Mouse (Mus musculus) cerebellum, postnatal 14 days (tissue): Measurements from ENCODE around the gene Macrod2.

ENCODE experiments used
- DNase-seq, 2 experiments: peaks; one replicate each; pipeline ENCODE4 v3.0.0; 2021; ENCODE audit warnings: mixed read lengths in 2 of 2

Macrod2 gene

GRCm38 (mm10) chr2:142400781-142401180 is 2005.7 kb downstream of the Macrod2 start:
- peak in 1 of 2 experiments; percentile 14 for DNase-seq

GRCm38 (mm10) chr2:142401359-142401758 is 2006.2 kb downstream of the Macrod2 start:
- DNase-seq: peak; percentile 26 to 37

GRCm38 (mm10) chr2:142403394-142403793 is 2008.3 kb downstream of the Macrod2 start:
- DNase-seq: no peak

GRCm38 (mm10) chr2:142404321-142404720 is 2009.2 kb downstream of the Macrod2 start:
- DNase-seq: peak; percentile 55 to 59

GRCm38 (mm10) chr2:142407341-142407740 is 2012.2 kb downstream of the Macrod2 start:
- no peak for DNase-seq

GRCm38 (mm10) chr2:142410124-142410523 is 2015.0 kb downstream of the Macrod2 start:
- no peak for DNase-seq

- DNase-seq: no peak
Measured at GRCm38 (mm10) chr2:142433126-142433525, 2038.0 kb downstream of the Macrod2 start.

- no peak for DNase-seq
Measured at GRCm38 (mm10) chr2:142434731-142435130, 2039.6 kb downstream of the Macrod2 start.

GRCm38 (mm10) chr2:142437606-142438461 is 2042.7 kb downstream of the Macrod2 start:
- peak; percentile 94 to 95 for DNase-seq
